Mouse (Mus musculus) urinary bladder, postnatal 25 days (tissue): ENCODE data around the gene Birc6.

Experiments
- DNase-seq: peaks from one replicate; pipeline ENCODE4 v3.0.0; 2022; ENCODE audit warnings: low spot score

The Birc6 gene

DNA sequence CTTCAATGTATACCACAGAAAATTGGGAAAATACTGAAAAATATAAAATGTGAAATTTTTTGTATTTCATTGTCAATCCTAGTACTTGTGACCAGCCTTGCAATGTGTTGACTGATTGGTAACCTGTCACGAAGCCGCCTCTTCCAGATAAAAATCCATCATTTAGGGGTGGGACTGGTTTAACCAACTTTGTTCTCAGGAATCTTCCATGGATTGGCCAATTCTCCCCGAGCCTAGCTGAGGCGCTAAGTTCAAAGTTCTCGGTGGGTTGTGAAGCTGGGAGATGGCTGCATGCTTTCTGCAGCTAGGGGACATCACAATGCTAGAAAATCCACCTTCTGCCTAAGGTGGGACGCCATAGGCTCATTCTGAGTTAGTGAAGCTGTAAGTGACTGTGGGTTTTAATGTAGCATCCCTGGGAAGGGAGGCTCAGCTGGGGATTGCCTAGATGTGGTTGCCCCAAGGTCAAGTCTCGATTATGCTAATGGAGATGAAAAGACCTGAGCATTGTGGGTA, 179.6 kb downstream of the Birc6 start:
- DNase-seq: no peak

DNA sequence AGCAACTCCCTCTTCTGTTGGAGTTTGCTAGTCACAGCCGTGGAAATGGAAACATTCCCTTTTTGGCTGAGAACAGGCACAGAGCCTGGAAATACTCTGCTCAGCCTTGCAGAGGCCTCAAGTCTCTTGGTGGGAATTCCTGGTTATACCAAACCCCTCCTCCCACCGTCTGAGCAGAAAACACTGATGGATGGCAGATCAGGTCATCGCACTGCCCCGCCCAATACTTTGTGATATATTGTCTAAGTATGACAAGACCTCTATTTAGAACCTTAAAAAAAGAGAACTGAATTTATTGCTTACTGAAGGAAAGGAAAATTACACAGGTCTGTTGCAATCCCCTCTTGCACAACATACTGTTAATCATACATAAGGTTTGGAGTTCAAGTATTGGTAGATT, 182.6 kb downstream of the Birc6 start:
- no peak for DNase-seq

GRCm38 (mm10) chr17:74711627-74712026, 183.5 kb downstream of the Birc6 start:
- no peak for DNase-seq

- no peak for DNase-seq
These were observed 187.0 kb downstream of the Birc6 start for GRCm38 (mm10) chr17:74715128-74715527.

- DNase-seq: no peak
These were observed 187.6 kb downstream of the Birc6 start for GRCm38 (mm10) chr17:74715724-74716123.

- no peak for DNase-seq
These were observed 188.5 kb downstream of the Birc6 start for GRCm38 (mm10) chr17:74716643-74717042.

- peak; percentile 3 for DNase-seq
These were observed 189.1 kb downstream of the Birc6 start for GRCm38 (mm10) chr17:74717091-74717617.

GRCm38 (mm10) chr17:74717618-74718151, 189.6 kb downstream of the Birc6 start, which contains the start of gene Ttc27:
TSS of gene Ttc27 (plus strand) at chr17:74717732.
- DNase-seq: peak; percentile 96

DNA sequence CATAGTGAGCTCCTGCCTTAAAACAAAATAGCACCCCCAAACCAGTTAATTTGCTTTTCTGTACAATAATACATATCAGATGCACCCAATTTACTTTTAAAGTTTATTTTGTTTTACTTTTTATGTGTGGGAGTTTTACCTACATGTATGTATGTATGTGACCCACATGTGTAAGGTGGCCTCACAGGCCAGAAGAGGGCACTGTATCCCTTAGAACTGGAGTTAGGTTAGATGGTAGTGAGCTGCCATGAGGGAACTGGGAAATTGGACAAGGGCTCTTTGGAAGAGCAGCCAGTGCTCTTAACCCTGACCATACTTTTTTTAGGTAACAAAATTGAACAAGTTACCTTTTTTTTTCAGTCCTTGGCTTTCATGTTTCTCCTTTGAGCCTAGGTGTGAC, 204.8 kb downstream of the Birc6 start:
- DNase-seq: no peak

GRCm38 (mm10) chr17:74735392-74735791, 207.3 kb downstream of the Birc6 start:
- DNase-seq: no peak

- DNase-seq: no peak
These were observed 221.6 kb downstream of the Birc6 start for GRCm38 (mm10) chr17:74749659-74750058.

- no peak for DNase-seq
These were observed 222.9 kb downstream of the Birc6 start for GRCm38 (mm10) chr17:74751026-74751425.
